Mouse (Mus musculus): ENCODE measurements around the gene Hmmr.
A peak's percentile ranks its signal among the peaks of the same experiment; 100 is the strongest.
"Not testable (repeated sequence)": the region's sequence is repeated elsewhere in the genome, so short reads cannot be mapped to it uniquely, and the experiment has no call there.

Hmmr gene

GRCm38 (mm10) chr11:40733339-40734174 is at the start of gene Hmmr, which contains the start of gene Nudcd2:
Gene Hmmr, minus strand, starts transcription at chr11:40733422.
Gene Nudcd2, plus strand, starts transcription at chr11:40733667.
- DNase-seq (ENCODE audit: low spot score): peak; percentile 95

GRCm38 (mm10) chr11:40781857-40782256 is 48.6 kb upstream of the Hmmr start:
- no peak for DNase-seq (ENCODE audit: low spot score)

- no peak for DNase-seq (ENCODE audit: low spot score)
Observed at GRCm38 (mm10) chr11:40775315-40776269, 42.4 kb upstream of the Hmmr start.

- DNase-seq (ENCODE audit: low spot score): peak; percentile 27
Observed at GRCm38 (mm10) chr11:40764690-40765089, 31.5 kb upstream of the Hmmr start.

GRCm38 (mm10) chr11:40763395-40763794 is 30.2 kb upstream of the Hmmr start:
- no peak for DNase-seq (ENCODE audit: low spot score)

- DNase-seq (ENCODE audit: low spot score): no peak
Observed at GRCm38 (mm10) chr11:40759896-40760295, 26.7 kb upstream of the Hmmr start.

- DNase-seq (ENCODE audit: low spot score): no peak
Observed at GRCm38 (mm10) chr11:40755968-40756367, 22.7 kb upstream of the Hmmr start.

GRCm38 (mm10) chr11:40755109-40755627 is 21.9 kb upstream of the Hmmr start, which contains the start of gene Ccng1:
Gene Ccng1, minus strand, starts transcription at chr11:40755311.
- peak; percentile 93 for DNase-seq (ENCODE audit: low spot score)

GRCm38 (mm10) chr11:40754664-40755107 is 21.5 kb upstream of the Hmmr start:
- DNase-seq (ENCODE audit: low spot score): no peak

GRCm38 (mm10) chr11:40753836-40754235 is 20.6 kb upstream of the Hmmr start:
- no peak for DNase-seq (ENCODE audit: low spot score)

GRCm38 (mm10) chr11:40747716-40748115 is 14.5 kb upstream of the Hmmr start:
- DNase-seq (ENCODE audit: low spot score): no peak

- DNase-seq (ENCODE audit: low spot score): no peak
Observed at GRCm38 (mm10) chr11:40746361-40746760, 13.1 kb upstream of the Hmmr start.

- no peak for DNase-seq (ENCODE audit: low spot score)
Observed at GRCm38 (mm10) chr11:40744348-40744747, 11.1 kb upstream of the Hmmr start.

- DNase-seq (ENCODE audit: low spot score): no peak
Observed at GRCm38 (mm10) chr11:40741605-40742262, 8.5 kb upstream of the Hmmr start.

- no peak for DNase-seq (ENCODE audit: low spot score)
Observed at GRCm38 (mm10) chr11:40737369-40737768, 4.1 kb upstream of the Hmmr start.

- DNase-seq (ENCODE audit: low spot score): no peak
Observed at GRCm38 (mm10) chr11:40734251-40734752, 1.1 kb upstream of the Hmmr start.

- no peak for DNase-seq (ENCODE audit: low spot score)
Observed at GRCm38 (mm10) chr11:40732997-40733338, 254 bp downstream of the Hmmr start.

GRCm38 (mm10) chr11:40718324-40718723 is 14.9 kb downstream of the Hmmr start:
- DNase-seq (ENCODE audit: low spot score): no peak

- DNase-seq (ENCODE audit: low spot score): no peak
Observed at GRCm38 (mm10) chr11:40715524-40715923, 17.7 kb downstream of the Hmmr start.

GRCm38 (mm10) chr11:40713858-40714257 is 19.4 kb downstream of the Hmmr start:
- DNase-seq (ENCODE audit: low spot score): no peak

GRCm38 (mm10) chr11:40709899-40710298 is 23.3 kb downstream of the Hmmr start:
- DNase-seq (ENCODE audit: low spot score): not testable (repeated sequence)

- DNase-seq (ENCODE audit: low spot score): no peak
Observed at GRCm38 (mm10) chr11:40695103-40695502, 38.1 kb downstream of the Hmmr start, which contains the start of gene Mat2b. Gene Mat2b, minus strand, starts transcription at chr11:40695203.
